Mouse (Mus musculus) thymus, postnatal 25 days (tissue): ENCODE results near the gene Dnah1.
A peak's percentile ranks its signal among the peaks of the same experiment; 100 is the strongest.

Experiments
- DNase-seq: peaks from one replicate; pipeline ENCODE4 v3.0.0; 2022

Gene Dnah1

DNA sequence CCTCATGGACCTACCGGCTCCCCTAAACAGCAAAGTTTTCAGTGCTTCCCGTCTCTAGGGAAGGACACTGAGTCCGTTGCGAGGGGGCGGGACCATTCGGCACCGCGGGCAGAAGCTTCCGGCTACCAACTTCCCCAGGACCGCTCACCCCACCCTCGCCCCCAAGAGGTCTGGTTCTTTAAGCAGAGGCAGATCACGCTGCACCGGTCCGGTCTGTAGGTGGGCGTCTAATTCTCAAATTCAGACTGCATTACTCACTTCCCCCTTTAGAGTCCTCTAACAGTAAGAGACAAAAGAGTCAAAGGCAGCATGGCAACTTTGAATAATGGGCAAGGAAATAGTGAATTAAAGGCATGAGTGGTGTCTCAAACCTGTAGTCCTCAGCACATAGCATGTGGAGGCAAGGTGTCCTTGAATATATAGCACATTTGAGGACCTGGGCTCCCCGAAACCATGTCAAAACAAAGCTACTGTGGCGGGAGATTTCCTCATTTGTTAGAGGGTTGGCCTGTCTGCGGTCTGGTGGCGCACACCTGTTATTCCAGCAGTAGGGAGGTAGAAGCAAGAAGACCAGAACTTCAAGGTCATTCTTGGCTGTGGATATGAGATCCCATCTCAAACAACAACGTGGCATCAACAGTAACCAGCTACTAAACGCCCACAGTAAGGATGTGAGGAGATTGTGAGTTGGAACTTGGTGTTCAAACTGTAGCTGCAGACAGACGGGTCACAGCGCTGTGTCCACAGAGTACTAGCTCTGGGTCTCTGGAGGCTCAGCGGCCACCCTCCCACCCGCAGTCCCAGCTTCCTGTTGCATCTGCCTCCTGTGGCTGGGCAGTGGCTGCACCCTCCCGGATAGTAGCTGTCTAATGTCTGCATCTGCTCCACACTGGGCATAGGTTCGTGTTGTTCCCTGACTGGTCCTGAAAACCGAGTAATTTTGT, at the start of gene Dnah1:
Gene Dnah1 (minus strand): TSS at position 48 of the 944 bp plus-strand sequence.
- peak; percentile 58 for DNase-seq

DNA sequence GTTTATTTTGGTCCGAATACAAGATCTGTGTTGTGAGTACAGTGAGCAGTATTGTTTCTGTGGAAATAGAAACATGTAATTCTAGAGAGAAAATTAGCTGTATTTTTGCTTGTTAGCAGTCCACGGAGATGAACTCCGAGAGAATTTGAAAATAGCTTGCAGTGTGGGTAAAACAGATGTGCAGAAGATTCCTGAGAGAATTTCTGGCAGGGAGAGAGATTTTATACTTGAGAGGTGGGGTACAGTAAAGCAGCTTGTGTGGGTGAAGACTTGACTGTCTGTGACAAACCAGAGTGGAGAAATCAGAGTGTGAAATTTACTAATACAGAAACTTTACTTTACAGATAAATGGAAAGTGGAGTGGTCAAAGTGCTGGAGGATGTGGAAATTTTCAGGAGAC, 45.7 kb upstream of the Dnah1 start:
- no peak for DNase-seq

DNA sequence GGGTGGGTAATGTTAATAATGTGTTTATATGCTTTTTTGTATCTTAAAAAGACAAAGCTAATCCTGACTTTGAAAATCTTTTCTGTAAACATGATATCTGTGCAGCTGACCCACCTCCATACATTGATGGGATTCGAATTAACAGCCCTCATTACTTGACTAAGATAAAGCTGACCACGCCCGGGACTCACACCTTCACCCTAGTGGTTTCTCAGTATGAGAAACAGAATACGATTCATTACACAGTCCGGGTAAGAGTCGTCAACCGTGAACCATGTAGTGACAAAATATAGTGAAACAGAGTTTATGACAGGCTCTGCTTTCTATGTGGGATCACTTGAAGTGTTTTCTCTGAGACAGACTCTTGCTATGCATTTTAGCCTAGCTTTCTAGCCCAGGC, 44.3 kb upstream of the Dnah1 start:
- no peak for DNase-seq

DNA sequence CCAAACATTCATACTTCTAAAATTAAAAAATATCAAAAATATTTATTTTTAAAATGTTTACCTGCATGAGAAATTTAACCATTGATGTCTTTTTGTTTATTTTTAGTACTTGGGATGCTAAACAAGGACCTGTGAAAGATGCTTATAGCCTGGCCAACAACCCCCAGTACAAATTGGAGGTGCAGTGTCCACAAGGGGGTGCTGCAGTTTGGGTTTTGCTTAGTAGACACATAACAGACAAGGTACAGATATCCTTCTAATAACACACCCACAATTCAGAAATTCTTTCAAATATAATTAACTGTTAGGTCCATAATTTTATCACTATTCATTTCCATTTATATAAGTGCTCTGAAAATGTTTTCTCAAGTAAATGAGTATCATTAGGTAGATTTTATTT, 41.7 kb upstream of the Dnah1 start:
- DNase-seq, result peak; percentile 77

DNA sequence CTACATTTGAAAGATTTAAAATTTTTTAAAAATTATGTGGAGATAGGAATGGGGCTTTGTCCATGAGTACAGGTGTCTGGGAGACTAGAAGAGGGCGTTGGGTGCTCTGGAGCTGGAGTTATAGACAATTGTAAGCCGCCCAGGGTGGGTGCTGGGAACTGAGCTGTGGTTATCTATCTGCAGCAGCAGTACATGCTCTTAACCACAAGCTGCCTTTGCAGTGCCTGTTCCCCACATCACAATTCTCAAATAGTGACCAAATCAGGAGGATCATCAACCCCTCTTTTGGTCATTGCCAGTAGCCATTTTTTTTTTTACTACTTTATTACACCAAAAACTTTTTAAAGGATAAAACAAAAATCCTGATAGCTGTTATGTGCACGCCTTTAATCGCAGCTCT, 40.9 kb upstream of the Dnah1 start:
- no peak for DNase-seq

DNA sequence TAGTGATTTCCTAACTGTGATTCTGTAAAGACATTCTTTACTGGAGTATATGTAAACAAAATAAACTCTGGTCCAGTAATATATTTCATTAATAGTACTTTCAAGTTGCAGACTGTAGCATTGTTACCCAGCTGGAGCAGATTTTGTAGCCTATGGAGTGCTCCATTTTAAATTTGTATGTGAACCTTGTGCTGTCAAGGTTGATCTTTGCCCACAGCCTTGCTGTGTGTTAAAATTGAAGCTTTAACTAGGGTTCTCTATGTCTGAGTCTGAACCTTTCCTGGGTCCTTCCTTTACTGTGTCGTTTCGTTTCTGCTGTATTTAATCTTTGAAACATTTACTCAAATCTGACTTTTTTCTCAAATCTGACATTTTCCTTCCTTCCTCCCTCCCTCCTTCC, 38.5 kb upstream of the Dnah1 start:
- no peak for DNase-seq

DNA sequence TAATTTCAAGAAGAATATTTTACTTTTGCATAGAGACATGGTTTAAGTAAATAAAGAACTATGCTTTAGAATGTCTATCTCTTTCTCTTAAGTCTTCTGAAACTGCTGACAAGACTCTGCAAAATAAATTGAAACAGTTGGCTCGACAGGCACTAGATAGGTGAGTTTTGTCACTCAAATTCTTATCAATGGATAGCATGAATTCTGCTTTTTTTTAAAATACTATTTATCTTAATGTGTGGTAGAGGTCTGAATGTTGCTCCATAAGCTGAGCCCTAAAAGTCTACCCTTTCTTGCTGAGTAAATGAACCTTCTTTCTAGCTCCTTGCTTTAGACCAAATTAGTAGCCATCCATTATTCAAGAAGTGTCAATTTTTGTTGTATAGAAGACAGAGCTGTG, 21.7 kb upstream of the Dnah1 start:
- DNase-seq, result no peak

DNA sequence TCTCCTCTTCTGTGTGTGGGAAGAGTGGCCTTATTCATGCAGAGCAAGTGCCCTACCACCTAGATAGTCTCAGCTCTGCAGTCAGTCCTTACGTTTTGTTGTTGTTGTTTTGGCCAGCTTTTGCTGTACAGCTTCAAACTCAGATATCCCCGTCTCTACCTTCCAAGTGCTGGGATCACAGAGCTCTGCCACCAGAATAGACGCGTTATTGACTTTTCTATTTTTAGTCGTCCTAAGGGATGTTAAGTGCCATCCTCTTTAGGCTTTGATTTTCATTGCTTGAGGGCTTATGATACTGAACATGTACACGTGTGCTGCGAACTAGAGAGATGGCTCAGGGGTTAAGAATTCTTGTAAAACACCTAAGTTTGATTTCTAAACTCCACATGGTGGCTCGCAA, 19.5 kb upstream of the Dnah1 start:
- DNase-seq, result no peak

DNA sequence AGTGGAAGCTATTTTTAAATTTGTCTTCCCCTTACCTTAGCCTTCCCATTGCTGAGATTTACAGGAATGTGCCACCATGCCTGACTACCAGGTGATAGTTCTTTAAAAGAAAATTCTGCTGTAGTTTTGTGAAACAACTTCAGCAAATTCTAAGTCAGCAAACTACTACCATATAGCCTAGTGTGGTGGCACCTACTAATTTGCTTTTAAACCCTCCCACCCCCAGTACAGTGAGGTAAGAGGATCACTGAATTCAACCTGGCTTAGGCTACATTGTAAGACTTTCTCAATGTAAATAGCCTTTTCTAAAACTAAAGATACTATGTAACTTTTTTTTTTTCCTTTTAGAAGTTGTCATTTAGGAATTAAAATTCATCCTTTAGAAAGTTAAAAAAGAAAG, 14.3 kb upstream of the Dnah1 start:
- no peak for DNase-seq

DNA sequence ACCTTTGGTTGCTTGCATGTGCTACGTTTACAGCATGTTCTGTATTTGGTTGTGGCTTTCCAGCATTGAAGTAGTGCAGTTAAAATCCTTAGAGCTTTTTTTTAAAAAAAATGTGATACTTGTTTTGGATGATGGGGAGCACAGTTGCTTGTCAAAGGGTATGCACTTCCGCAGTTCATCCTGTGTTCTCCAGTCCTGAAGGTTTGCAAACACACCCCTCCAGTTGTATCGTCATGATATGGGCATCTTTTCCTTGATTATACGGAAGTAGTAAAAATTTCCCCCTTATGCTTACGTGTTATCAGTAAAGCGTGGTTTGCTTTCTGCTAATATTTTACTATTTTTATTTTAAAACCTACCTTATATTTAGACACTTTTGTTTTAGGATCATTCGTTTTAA, 13.7 kb upstream of the Dnah1 start:
- peak; percentile 21 for DNase-seq

DNA sequence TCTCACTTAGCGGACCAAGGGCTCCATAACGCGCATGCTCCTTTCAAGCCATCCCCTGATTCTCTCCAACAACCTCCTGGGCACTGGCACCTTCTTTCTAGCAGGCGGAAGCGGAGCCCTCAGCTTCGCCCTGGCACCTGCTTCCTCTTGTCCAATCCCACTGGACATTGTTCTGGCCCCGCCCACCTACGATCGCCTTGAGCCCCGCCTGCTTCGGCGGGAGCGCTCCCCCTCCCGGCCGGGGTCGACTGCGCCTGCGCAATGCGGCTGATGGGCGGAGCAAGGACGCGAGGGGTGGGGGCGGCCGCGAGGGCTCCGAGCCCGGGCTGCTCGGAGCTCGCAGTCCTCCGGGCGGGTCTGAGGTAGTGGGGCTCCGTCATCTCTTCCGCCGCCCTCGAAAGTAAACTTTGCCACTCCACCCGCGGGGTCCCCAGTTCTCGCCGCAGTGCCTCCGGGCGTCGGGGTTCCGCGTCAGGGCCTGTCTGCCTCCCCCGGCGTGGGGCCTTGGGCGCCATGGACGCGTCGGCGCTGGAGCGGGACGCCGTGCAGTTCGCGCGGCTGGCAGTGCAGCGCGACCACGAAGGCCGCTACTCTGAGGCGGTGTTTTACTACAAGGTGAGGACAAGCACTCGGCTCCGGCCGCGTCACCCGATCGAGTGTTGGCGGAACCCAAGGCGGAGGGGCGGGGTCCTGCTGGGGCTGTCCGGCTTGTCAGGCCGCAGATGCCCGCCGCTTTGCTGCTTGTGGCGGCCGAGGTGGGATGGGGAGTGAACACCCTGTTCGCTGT, 12.9 kb upstream of the Dnah1 start, which contains the start of gene Capn7:
Gene Capn7 (plus strand): TSS at position 270 of the 787 bp plus-strand sequence.
- peak; percentile 99 for DNase-seq

DNA sequence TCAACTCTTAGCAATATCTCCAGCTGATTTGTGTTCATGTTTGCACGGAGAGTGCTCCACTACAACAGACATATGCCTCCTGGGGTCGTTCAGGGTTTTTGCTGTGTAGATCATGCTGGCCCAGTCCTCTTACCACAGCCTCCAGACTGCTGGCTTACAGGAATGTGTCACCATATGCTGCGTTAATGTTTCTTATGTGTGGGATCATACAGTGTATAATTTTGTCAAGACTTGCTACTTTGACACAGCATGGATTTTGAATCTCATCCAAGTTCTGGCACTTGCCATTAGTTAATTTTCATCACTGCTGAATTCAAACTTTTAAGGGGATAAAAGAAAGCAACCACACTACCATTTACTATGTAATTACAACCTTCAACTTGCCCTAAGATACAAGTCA, 12.1 kb upstream of the Dnah1 start:
- DNase-seq, result no peak

DNA sequence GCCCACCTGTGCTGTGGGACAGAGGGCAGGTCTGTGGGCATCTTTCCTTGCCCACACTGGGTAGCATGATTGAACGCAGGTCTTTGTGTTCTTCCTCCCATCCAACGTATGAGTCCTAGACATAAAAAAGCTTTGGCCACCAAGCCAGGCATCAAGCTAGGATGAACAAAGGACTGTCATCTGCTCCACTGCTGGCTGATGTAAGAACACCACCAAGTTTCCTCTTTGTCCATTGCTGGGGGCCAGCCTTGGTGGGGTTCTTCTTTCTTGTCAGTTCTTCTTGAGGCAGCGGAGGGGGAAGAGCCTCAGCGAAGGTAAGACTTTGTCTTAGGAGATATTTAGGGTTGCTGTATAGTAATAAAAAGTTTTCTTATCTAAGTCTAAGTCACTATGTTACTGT, 7.3 kb upstream of the Dnah1 start:
- no peak for DNase-seq

DNA sequence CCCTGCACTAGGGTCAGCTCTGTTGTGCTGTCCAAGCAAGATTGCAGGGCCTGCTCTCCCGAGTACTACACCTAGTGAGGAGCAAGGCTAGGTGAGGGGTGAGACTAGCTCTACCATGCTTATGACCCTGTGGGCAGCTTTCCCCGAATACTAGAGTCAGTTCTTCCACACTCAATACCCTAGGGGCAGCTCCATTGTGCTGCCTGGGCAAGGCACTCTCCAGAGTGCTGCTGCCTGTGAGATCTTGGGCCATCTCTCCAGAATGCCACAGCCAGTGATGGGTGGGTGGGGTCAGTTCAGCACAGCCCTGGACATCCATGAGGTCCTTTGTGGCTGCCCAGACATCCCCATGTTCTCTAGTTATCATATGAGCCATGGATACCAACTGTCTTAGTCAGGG, 6.0 kb upstream of the Dnah1 start:
- DNase-seq, result no peak

DNA sequence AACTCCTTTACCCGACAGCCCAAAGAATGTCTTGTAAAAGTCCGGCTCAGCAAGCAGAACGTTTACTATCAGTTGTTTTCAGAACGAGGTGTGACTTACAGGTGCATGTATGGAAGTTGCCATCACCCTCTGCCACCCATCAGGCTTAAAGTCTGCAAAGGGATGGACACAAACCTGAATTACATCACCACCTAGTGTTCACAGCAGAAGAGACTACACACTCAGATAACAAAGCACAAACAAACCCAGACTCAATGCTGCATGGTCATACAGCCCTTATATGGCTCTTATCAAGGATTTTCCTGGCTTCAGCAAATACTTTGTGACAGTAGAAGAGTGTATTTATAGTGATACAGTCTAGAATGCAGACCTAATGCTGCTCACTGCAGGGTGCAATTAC, 4.0 kb upstream of the Dnah1 start:
- no peak for DNase-seq

DNA sequence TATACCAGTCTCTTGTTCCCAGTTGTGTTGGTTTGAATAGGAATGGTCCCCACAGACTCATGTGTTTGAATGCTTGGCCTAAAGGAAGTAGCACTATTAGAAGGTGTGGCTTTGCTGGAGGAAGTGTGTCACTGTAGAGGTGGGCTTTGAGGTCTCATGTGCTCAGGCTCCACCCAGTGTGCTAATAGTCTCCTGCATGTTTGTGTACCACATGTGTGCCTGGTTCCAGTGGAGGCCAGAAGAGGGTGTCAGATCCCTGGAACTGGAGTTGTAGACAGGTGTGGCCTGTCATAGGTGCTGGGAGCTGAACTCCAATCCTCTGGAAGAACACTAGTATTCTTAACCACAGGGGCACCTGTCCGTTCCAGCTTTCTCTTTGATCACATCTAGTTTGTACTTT, 3.5 kb upstream of the Dnah1 start:
- DNase-seq, result no peak

DNA sequence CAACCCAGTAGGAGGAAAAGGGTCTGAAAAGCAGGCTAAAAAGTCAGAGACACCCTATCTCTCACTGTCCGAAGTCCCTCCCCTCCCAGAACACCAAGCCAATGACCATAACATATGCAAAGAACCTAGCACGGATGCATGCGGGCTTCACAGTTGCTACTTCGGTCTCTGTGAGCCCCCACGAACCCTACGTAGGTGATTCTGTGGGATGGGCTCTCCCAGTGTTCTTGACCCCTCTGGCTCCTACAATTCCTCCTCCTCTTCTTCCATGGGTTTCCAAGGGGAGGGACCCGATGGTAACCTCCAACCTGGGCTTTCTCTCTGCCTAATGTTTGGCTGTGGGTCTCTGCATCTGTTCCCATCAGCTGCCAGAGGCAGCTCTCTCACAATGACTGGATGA, 3.1 kb upstream of the Dnah1 start:
- DNase-seq, result no peak

DNA sequence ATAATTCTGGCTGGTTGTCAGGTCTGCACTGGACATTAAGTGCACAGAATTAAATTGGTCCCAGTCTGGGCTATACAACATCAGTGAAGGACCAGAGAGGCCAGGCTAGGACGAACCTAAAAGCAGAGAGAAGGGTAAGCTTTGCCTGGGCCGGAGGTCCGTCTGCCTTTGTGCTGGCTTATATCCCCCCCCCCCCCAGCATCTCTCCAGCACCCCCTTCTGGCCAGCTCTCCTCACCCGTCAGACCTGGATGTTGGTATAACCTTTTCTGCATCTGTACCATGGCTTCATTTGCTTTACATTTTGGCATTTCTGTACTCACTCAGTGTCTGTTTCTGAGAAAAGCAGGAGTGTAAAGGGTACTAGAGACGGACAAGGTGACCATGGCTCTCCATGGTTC, 1.9 kb upstream of the Dnah1 start:
- peak; percentile 8 for DNase-seq

DNA sequence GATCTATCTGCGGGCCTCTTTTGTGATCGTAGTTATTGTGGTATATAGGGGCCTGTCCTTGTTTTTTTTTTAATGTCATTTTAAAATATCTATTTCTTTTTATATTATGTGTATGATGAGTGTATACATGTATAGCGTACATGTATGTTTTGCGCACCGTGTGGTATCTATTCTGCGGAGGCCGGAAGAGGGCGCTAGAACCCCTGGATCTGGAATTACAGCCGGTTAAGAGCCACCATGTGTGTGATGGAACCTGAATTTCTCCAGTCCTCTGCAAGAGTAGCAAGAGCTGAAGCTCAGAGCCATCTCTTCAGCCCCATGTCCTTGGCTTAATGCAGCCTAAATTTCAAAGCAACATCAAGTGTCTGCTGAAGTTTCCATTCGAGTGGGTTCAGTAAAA, 1.2 kb upstream of the Dnah1 start:
- no peak for DNase-seq

DNA sequence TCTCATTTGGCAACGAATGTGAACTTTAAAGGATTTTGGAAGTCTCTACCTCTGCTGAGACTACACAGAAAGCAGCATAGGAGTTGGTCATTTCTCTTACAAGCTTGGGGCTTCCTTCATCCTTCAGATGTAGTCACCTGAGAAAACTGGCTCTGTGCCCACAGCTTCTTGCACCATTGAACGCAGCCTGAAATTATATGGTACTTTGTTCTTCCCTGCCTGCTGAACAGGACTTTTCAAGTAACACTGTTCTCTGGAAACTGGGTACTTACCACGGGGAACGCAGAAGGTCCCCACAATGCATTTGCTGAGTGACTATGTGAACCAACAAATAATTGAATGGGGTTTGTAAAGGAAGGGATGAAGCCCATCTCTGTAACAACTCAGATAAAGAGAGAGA, 507 bp downstream of the Dnah1 start:
- DNase-seq, result no peak

DNA sequence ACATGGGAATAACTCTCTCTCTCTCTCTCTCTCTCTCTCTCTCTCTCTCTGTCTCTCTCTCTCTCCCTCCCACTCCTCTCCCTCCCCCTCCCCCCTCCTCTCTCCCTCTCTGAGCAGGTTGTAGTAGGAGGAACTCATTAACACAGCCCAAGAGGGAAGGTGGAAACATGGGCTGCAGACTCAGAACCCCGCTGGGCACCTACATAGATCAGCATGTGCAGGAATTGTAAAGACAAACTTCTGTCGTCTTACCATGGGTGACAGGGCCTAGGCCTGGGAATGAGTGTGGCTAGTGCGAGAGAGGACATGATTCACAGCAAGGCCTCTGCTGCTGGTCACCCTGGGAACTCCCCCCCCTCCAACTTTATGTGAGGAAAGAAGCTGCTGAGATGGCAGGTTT, 1.5 kb downstream of the Dnah1 start:
- no peak for DNase-seq

DNA sequence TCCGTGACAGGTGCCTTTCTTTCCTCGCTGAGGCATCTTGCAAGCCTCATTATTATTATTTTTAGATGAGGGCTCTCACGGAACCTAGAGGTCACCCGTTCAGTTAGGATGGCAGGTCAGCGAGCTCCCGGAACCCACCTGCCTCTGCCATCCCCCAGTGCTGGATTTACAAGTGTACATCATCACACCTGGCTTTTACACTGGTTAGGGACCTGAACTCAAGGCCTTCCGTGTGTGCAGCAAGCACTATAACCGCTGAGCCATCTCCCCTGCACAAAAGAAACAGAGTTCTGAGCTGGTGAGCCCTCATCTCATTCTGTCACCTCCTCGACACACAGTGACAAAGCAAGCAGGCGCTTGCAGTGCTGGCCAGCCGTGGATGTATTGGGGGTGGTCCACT, 2.5 kb downstream of the Dnah1 start:
- no peak for DNase-seq

DNA sequence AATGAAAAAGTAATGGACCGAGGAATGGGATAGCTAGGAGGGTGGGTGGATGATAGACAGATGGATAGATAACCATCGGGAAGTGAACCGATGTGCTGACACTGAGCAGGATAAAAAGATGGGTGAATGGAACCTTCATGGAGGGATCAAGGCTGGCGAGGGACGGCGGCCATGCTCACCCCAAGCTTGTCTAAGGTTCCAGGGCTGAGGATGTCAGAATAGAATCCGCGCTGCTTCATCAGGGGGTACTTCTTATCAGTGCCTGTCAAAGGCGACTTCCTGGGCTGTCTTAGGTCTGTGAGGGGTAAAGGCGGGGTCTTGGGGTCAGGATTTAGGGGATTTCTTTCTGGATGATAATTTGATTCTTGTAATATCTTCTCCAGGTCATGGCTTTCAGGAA, 4.2 kb downstream of the Dnah1 start:
- DNase-seq, result no peak

DNA sequence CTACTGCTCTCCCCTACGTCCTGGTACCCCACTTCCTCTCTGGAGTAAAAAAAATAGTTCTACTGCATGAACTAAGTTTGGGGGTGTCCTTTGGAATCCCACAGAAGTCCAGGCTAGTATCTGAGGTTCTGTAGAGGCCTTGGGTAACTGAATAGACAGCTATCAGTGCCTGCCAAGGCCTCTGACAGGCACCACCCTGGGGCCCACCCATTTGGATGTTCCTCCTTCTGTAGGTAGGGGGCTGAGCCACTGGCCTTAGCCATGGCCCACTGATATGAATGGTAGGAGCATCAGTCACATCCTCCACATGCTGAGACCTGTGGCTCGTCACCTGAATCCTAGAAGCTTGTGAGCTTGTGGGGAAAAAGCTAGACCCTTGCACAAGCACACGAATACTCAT, 5.9 kb downstream of the Dnah1 start:
- no peak for DNase-seq
